Mouse (Mus musculus) mouse trophoblast stem cell (cell line): ENCODE data around the gene Wfdc3.

Experiments
- in situ Hi-C, 2 experiments: fragments of 300-500 bp; cut with MseI, MboI; formaldehyde crosslinking; loops; 2 replicates in 1 of 2; 3 replicates in 1 of 2; pipeline ENCODE4 v1.15.1; 2025

Wfdc3 gene

GRCm38 (mm10) chr2:164776130-164776529, 30.4 kb upstream of the Wfdc3 start:
- in situ Hi-C loops, result no loop called here

- in situ Hi-C loops, result no loop called here
Observed at GRCm38 (mm10) chr2:164773989-164774364, 28.2 kb upstream of the Wfdc3 start.

- in situ Hi-C loops, result no loop called here
Observed at GRCm38 (mm10) chr2:164773229-164773988, 27.7 kb upstream of the Wfdc3 start.

- in situ Hi-C loops, result no loop called here
Observed at GRCm38 (mm10) chr2:164771123-164771522, 25.4 kb upstream of the Wfdc3 start.

GRCm38 (mm10) chr2:164770279-164770678, 24.5 kb upstream of the Wfdc3 start:
- in situ Hi-C loops, result no loop called here

GRCm38 (mm10) chr2:164769258-164770037, 23.7 kb upstream of the Wfdc3 start, which contains the start of gene Ube2c:
Gene Ube2c, plus strand, starts transcription at chr2:164769898.
- in situ Hi-C loops, result no loop called here

GRCm38 (mm10) chr2:164767812-164768540, 22.2 kb upstream of the Wfdc3 start:
- in situ Hi-C loops, result no loop called here

GRCm38 (mm10) chr2:164765841-164766240, 20.1 kb upstream of the Wfdc3 start:
- in situ Hi-C loops, result no loop called here

GRCm38 (mm10) chr2:164762593-164762992, 16.9 kb upstream of the Wfdc3 start:
- in situ Hi-C loops, result no loop called here

- in situ Hi-C loops, result no loop called here
Observed at GRCm38 (mm10) chr2:164761971-164762370, 16.2 kb upstream of the Wfdc3 start.

GRCm38 (mm10) chr2:164761502-164761901, 15.8 kb upstream of the Wfdc3 start:
- in situ Hi-C loops, result no loop called here

- in situ Hi-C loops, result no loop called here
Observed at GRCm38 (mm10) chr2:164760059-164760833, 14.5 kb upstream of the Wfdc3 start.

- in situ Hi-C loops, result no loop called here
Observed at GRCm38 (mm10) chr2:164758692-164759091, 13.0 kb upstream of the Wfdc3 start.

- in situ Hi-C loops, result no loop called here
Observed at GRCm38 (mm10) chr2:164757841-164758240, 12.1 kb upstream of the Wfdc3 start.

- in situ Hi-C loops, result no loop called here
Observed at GRCm38 (mm10) chr2:164754800-164755199, 9.1 kb upstream of the Wfdc3 start.

- in situ Hi-C loops, result no loop called here
Observed at GRCm38 (mm10) chr2:164754105-164754504, 8.4 kb upstream of the Wfdc3 start.

- in situ Hi-C loops, result no loop called here
Observed at GRCm38 (mm10) chr2:164752454-164752853, 6.7 kb upstream of the Wfdc3 start.

- in situ Hi-C loops, result no loop called here
Observed at GRCm38 (mm10) chr2:164748991-164749390, 3.3 kb upstream of the Wfdc3 start.

GRCm38 (mm10) chr2:164748191-164748590, 2.5 kb upstream of the Wfdc3 start:
- in situ Hi-C loops, result no loop called here

GRCm38 (mm10) chr2:164746693-164747092, 962 bp upstream of the Wfdc3 start:
- in situ Hi-C loops, result no loop called here

GRCm38 (mm10) chr2:164744987-164745386, 744 bp downstream of the Wfdc3 start:
- in situ Hi-C loops, result no loop called here
